Mouse (Mus musculus) E14TG2a.4 (cell line): ENCODE results near the gene Ccl25.

Source experiments
- H3K27me3 ChIP-seq: 2 replicates; pipeline ENCODE4 v1.6.1; 2014; ENCODE audit warnings: low read length, control low read depth; ENCODE audit not compliant: insufficient read depth
- H3K36me3 ChIP-seq: 2 replicates; pipeline ENCODE4 v1.6.1; 2014; ENCODE audit warnings: low read length, control low read depth; ENCODE audit not compliant: insufficient read depth
- H3K4me1 ChIP-seq: replicated peaks from 2 replicates; pipeline ENCODE4 v1.6.1; 2014; ENCODE audit warnings: low read depth, low read length, control low read depth
- H3K4me3 ChIP-seq: replicated peaks from 2 replicates; pipeline ENCODE4 v1.5.1; 2014; ENCODE audit warnings: mild to moderate bottlenecking, low read length
- H3K9me3 ChIP-seq: 2 replicates; pipeline ENCODE4 v1.6.1; 2014; ENCODE audit warnings: low read length, control low read depth
- CTCF ChIP-seq: conservative IDR thresholded peaks from 2 replicates; pipeline ENCODE4 v1.5.1; 2014; ENCODE audit warnings: low read length
- NANOG ChIP-seq: IDR thresholded peaks from 2 replicates; pipeline ENCODE4 v1.6.1; 2014; ENCODE audit warnings: borderline replicate concordance, low read length, mixed read lengths
- POU5F1 ChIP-seq: IDR thresholded peaks from 2 replicates; pipeline ENCODE4 v1.6.1; 2014; ENCODE audit warnings: low read length, borderline replicate concordance

The Ccl25 gene

GRCm38 (mm10) chr8:4313254-4314124 lies 11.5 kb upstream of the Ccl25 start:
- Histone ChIP-seq H3K36me3 (peaks cover 43% of the 10 kb centered on the region), H3K4me3 (no peak overlapping the region), H3K4me1 (peaks cover 23% of the 10 kb centered on the region), H3K9me3 (no peaks in the 10 kb centered on the region), H3K27me3 (no peaks in the 10 kb centered on the region)
- TF ChIP-seq NANOG (no peak), CTCF (no peak), POU5F1 (no peak)

DNA sequence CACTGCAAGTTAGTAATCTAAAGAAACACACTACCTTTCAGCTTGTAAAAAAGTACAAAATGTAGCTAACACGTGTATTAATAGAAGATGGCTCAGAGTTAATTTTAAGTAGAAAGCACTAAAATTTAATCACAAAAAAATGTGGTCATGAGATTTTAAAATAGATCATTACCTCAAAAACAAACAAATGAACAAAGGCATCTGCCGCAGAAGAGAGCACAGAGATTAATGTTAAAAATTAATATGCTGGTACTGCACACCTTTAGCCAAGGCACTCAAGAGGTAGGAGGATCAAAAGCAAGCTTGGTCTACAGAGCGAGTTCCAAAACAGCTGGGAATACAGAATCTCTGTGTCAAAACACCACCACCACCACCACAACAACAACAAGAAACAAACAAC lies 10.2 kb upstream of the Ccl25 start:
- Histone ChIP-seq H3K36me3 (peaks cover 42% of the 10 kb centered on the region), H3K4me3 (no peak overlapping the region), H3K4me1 (peaks cover 34% of the 10 kb centered on the region), H3K27me3 (no peaks in the 10 kb centered on the region), H3K9me3 (no peaks in the 10 kb centered on the region)
- TF ChIP-seq NANOG (no peak), CTCF (no peak), POU5F1 (no peak)

DNA sequence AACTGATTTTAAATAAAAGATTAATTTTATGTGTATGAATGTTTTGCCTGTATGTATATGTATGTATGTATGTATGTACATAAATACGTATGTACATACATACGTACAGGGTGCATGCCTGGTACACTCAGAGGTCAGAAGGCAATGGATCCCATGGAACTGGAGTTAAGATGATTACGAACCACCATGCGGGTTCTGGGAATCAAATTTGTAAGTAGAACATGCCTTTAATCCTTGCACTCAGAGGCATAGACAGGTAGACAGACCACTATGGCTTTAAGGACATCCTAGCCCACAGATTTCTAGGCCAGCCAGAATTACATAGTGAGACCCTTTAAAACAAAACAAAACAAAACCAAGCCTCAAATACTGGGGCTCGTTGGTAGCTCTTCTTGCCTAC lies 6.9 kb upstream of the Ccl25 start:
- no peak for TF ChIP-seq CTCF
- Histone ChIP-seq H3K9me3 (no peaks in the 10 kb centered on the region), H3K4me3 (no peak overlapping the region), H3K4me1 (peaks cover 58% of the 10 kb centered on the region), H3K27me3 (no peaks in the 10 kb centered on the region), H3K36me3 (peaks cover 48% of the 10 kb centered on the region)

DNA sequence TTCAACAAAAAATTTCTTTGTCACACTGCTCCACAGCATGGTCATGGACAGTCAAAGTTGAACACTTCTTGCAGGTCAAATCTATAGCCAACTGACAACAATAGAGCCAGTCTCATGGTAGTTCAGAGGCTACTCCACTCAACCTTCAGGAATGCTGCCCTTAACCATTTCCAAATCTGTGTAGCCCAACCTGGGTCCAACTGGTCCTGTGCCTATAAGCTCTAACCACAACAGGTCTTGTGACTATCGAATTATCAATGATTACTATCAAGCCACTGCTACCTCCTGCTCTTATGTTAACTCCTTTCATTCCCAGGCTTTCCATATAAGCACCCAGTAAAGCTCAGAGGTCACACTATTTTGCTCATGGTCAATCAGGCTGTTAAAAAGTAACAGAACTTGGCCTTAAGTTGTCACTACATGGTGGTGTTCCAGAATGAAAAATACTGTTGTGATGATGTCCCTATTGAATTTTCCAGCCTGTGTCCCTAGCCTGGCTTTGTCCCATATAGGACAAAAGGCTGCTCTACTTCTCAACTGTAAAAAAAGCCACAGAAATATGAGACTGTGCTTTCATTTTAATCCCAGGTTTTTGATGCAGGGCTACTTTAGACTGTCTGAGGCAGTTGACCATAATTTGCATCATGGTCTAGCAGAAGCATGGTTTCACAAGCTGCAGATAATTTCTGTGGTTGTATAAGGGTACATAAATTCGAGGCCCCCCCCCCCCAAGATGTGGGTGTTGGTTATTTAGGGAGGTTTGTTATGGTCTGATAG lies 6.0 kb upstream of the Ccl25 start:
- no peak overlapping the region for H3K4me3 ChIP-seq
- TF ChIP-seq NANOG: no peak
- no peak for TF ChIP-seq CTCF
- TF ChIP-seq POU5F1: no peak
- H3K27me3 ChIP-seq: no peaks in the 10 kb centered on the region
- H3K4me1 ChIP-seq: peaks cover 58% of the 10 kb centered on the region
- H3K9me3 ChIP-seq: no peaks in the 10 kb centered on the region
- H3K36me3 ChIP-seq: peaks cover 54% of the 10 kb centered on the region

- no peaks in the 10 kb centered on the region for H3K9me3 ChIP-seq
- peaks cover 57% of the 10 kb centered on the region for H3K4me1 ChIP-seq
- TF ChIP-seq CTCF (no peak), NANOG (no peak), POU5F1 (no peak)
- H3K36me3 ChIP-seq: peaks cover 54% of the 10 kb centered on the region
- H3K4me3 ChIP-seq: no peak overlapping the region
- no peaks in the 10 kb centered on the region for H3K27me3 ChIP-seq
These were observed 5.5 kb upstream of the Ccl25 start for GRCm38 (mm10) chr8:4319573-4319872.

- H3K4me3 ChIP-seq: no peak overlapping the region
- no peaks in the 10 kb centered on the region for H3K9me3 ChIP-seq
- peaks cover 58% of the 10 kb centered on the region for H3K4me1 ChIP-seq
- no peak for TF ChIP-seq NANOG
- TF ChIP-seq CTCF: no peak
- no peak for TF ChIP-seq POU5F1
- H3K27me3 ChIP-seq: no peaks in the 10 kb centered on the region
- H3K36me3 ChIP-seq: peaks cover 54% of the 10 kb centered on the region
These were observed 4.6 kb upstream of the Ccl25 start for GRCm38 (mm10) chr8:4320404-4320803.

DNA sequence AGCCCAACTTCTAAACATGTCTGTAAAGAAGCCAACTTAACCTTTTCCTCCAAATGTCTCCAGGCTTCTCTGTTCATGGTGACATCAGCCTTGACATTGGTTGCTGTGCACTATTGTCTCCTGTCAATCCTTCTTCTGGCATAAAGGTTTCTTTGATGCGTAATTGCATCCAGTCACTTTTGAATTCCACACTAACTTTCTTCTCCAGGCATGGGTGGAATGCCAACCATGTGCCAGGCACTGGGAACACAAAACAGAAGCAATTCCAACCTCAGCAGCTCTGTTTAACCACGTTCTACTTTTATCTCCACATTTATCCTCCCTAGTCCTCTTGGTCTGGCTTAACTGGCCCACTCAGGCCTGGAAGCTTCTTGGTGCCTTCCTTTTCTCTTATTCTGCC lies 4.0 kb upstream of the Ccl25 start:
- Histone ChIP-seq H3K27me3 (no peaks in the 10 kb centered on the region), H3K9me3 (no peaks in the 10 kb centered on the region), H3K4me3 (no peak overlapping the region), H3K36me3 (peaks cover 54% of the 10 kb centered on the region), H3K4me1 (peaks cover 61% of the 10 kb centered on the region)
- TF ChIP-seq NANOG (no peak), POU5F1 (no peak), CTCF (no peak)

DNA sequence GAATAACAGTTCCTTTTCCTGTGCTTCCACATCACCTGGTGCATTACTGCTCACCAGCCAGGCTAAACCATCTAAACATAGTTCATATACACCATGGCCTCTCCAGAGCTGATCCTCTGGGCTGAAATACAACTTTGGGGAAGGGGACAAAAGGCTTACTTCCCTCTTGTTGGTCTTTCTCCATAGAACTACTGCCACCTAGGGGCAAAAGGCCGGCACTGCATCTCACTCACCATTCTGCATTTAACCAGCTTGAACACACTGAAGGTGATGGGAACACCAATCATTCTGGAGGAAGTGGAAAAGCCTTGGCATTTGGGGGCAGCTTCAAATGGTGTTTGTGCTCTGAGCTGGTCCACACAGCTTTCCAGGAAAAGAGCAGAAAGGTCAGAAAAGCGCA lies 2.5 kb upstream of the Ccl25 start:
- Histone ChIP-seq H3K36me3 (peaks cover 57% of the 10 kb centered on the region), H3K9me3 (no peaks in the 10 kb centered on the region), H3K4me3 (no peak overlapping the region)

More for the DNA sequence above, 2.5 kb upstream of the Ccl25 start:
- peaks cover 66% of the 10 kb centered on the region for H3K4me1 ChIP-seq
- TF ChIP-seq CTCF (peak; percentile 97), NANOG (no peak), POU5F1 (no peak)
- no peaks in the 10 kb centered on the region for H3K27me3 ChIP-seq
